Mouse (Mus musculus) cerebellum, postnatal 36 days (tissue): ENCODE results near the gene Adsl.

Experiments used
- DNase-seq, 2 experiments: peaks; one replicate each; pipeline ENCODE4 v3.0.0; 2021 to 2022; ENCODE audit warnings: mixed read lengths in 2 of 2

Adsl gene

GRCm38 (mm10) chr15:80941468-80942040 lies 6.7 kb upstream of the Adsl start:
- no peak for DNase-seq

DNA sequence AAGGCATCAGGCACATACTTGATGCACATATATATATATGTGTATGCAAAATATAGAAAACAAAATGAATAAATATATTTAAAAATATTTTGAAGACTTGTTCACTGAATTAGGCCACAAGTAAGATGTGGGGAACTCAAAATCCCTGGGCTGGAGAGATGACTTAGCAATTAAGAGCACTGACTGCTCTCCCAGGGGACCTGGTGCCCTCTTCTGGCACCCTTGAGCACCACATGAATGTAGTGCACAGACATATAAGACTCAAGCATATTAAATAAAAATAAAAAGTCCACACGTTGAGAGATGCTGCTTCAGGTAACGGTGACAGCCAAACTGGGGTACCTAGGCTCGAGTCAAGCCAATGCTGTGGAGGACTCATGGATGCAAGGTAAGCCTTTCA lies 2.4 kb upstream of the Adsl start:
- DNase-seq, result no peak

DNA sequence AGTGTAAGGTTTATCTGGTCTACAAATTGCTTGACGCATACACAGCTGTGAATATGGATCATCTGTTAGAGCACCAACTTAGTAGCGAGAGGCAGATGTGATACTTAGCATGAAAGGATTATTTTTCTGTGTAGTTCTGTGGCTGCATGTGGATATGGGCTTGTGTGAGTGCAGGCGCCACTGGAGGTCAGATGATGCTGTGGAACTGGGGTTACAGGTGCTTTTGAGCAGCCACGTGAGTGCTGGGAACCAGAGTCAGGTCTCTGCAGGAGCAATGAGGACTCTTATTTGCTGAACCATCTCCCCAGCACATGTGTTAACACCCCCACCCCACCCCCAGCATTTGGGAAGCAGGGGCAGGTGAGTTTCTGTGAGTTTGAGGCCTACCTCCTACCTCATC lies 1.1 kb downstream of the Adsl start:
- no peak for DNase-seq

DNA sequence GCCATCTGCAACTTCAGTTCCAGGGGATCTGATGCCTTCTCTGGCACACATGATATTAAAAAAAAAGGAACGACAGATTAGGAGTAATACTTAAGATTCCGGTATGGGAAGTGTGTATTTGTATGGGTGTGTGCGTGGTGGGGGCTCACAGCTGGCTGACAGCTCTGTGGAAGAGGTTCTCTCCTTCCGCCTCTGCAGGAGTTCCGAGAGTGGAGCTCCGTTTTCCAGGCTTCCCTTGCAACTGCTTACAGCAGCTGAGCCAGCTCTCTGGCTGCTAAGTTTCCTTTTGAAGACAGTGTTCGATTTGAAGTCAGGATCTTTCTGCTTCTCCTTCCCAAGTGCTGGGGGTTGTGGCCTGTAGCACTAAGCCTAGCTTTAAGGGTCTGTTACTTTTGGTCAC lies 1.8 kb downstream of the Adsl start:
- DNase-seq, result no peak

- DNase-seq, result no peak
These were observed 5.7 kb downstream of the Adsl start for GRCm38 (mm10) chr15:80953971-80954370.

- DNase-seq, result no peak
These were observed 6.6 kb downstream of the Adsl start for GRCm38 (mm10) chr15:80954861-80955260.

DNA sequence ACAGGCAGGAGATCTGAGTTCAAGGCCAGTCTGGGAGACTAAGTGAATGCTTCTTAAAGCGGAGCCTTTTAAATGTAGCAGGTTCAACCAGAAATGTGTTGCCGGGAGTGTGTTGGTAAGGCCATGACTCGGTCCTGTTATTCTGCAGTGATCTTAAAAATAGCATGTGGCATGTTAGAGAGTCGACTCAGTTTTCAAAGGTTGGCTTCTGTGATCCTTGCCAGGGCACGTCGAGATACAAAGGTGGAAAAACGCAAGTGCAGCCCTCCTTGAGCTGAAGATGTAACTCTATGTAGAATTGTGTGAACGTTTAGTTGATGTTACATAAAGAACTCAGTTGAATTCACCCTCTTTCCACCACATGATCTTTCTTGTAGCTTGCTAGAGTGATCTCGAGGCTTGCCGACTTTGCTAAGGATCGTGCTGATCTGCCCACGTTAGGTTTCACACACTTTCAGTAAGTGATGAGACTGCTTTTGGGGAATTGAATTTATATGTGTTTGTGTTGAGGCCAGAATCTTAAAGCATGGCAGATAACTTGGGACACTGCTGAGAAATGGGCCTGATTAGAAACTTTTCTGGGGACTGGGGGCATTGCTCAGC lies 7.6 kb downstream of the Adsl start:
- DNase-seq, result no peak

DNA sequence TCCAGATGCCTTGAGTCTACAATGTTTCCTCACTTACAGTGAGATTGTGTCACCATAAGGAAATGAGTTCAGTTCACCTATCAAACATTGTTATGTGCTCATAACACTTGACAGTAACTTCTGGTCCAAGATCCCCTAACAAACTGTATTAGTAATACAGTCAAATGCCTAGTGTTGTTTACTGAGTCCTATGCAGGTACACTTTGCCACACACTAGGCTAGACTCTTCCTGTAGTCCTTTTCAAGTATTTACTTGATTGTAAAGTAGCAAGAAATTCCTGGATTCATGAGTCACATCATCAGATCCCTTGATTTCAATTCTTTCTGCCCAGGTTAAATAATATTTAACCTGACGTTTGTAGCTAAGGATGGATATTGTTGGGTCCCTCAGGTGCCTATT lies 21.1 kb downstream of the Adsl start:
- no peak for DNase-seq

GRCm38 (mm10) chr15:80974311-80974710 lies 26.0 kb downstream of the Adsl start:
- DNase-seq, result no peak

DNA sequence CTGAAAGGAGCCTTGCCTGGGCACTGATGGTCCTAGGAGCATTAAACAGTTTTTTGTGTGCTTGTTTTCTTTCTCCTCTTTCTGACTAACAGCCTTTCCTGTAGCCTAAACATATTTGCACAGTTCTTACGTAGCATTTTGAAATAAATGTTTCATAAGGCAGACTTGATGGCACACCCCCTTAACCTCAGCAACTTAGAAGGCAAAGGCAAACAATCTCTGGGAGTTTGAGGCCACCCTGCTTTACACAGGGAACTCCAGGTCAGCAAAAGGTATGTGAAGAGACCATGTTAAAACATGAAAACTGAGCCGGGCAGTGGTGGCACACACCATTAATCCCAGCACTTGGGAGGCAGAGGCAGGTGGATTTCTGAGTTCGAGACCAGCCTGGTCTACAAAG lies 27.4 kb downstream of the Adsl start:
- DNase-seq, result no peak

DNA sequence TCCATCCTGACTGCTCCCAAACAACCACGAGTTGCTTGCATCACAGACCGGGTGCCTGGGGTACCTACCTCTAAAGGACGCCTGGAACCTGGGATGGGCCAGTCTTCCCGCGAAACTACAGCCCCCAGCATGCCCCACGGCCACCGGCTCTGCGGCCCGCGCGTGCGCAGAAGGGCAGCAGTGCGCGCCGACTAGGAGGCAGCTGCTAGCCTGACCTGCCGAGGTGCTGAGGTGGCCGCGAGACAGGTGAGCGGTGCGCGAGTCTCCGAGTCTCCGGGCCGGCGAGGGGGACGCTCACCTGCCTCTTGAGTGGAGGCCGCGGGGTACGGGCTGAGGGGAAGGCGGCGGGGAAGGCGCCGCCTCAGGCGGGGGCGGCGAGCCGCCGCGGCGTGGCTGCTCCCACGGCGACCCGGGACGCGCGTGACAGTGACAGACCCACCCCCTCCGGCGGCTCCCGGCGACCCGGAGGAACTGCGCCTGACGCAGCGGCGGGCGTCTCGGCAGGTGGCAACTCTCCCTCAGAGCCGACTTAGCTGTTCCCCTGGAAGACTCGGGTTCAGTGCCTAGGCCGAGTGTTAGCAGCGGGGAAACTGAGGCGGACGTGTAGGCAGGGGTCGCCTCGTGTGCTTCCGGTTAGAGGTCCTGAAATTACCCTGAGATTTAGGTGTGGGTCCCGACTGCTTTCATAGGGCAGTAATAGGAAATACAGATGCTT lies 29.5 kb downstream of the Adsl start, which contains the start of gene Sgsm3:
Gene Sgsm3 (plus strand): TSS at position 146 of the 715 bp plus-strand sequence.
- peak; percentile 88 to 92 for DNase-seq

- DNase-seq, result no peak
These were observed 31.3 kb downstream of the Adsl start for GRCm38 (mm10) chr15:80979611-80980010.

DNA sequence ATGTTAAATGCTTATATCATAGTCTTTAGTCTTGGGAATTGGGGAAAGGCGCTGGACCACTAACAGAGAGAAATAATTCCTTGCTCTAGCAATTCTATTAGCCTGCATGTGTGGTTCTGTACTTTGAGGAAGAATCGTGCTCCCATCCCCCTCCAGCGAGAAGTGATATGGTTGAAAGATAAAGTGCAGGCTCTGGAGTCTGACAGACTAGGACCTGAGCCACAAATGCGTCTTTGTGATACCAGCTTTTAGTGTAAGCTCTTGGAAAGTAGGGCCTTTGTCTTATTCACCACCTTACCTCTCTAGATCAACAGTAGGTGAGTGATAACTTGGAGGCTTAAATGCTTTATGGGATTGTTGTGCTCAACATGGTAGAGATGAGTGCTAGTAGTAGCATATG lies 32.9 kb downstream of the Adsl start:
- DNase-seq, result no peak

DNA sequence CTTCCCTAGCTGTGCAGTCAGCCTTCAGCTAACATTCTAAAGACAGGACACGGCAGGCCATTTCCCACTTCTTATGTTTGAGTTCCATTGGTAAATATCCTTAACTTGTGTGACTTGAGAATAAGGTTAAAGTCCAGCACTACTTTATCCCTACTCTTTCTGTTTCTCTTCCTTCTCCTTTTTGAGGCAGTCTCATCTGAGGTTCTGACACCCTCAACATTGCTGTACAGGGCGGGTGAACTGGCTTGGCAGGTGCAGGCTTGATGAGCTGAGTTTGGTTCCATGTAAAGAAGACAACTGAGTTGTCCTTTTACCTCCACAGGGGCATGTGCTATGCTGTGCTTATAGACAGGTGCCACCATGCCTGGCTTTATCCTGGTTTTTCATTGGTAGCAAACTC lies 35.0 kb downstream of the Adsl start:
- no peak for DNase-seq

DNA sequence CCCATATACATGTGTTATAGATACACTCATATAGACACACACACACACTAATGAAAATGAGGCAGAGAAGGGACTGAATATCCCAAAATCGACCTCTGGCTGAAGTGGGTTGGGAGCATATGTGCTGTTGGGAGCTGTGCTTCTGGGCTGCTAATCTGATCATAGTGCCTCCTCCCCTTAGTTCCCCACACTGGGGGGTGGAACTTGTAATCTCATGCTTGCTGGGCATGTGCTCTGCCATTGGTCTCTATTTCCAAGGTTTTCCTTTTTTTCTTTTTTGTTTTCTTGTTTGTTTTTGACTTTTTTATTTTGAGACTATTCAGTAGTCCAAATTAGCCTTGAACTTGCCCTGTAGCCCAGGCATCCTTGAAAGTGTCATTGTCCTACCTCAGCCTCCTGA lies 40.0 kb downstream of the Adsl start:
- no peak for DNase-seq

DNA sequence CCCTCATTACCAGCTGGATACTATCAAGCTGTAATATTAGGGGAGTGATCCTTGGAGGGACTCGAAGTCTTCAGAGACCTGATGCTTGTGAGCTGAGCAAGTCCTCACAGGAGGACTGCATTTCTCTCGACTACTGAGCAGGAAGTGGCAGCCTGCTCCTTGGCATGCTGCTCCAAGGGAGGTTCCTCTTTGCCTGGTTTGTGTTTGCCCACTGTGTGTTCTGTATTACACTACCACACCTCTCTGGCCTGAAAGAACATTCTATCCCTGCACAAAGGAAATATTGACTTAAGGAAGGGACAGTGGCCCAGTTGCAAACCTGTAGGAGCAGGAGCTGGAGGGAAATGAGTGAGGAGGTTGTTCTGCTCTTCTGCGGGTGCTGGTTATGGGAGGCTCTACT lies 41.4 kb downstream of the Adsl start:
- no peak for DNase-seq

DNA sequence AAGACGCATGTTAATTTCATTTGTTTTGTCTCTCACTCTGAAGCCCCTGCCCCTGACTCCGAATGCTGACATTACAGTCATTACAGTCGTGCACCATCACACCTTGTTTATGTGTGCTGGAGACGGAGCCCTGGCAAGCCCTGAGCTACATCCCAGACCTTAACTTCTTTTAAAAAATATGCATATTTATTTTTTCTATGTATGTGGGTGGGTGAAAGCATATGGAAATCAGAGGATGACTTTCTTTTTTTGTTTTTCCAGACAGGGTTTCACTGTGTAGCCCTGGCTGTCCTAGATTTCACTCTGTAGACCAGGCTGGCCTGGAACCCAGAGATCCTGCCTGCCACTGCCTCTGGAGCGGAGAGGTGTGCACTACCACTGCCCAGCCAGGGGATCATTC lies 46.7 kb downstream of the Adsl start:
- no peak for DNase-seq

- no peak for DNase-seq
These were observed 48.0 kb downstream of the Adsl start for GRCm38 (mm10) chr15:80996090-80996835.

- no peak for DNase-seq
These were observed 48.8 kb downstream of the Adsl start for GRCm38 (mm10) chr15:80997077-80997476.

- DNase-seq, result no peak
These were observed 52.3 kb downstream of the Adsl start for GRCm38 (mm10) chr15:81000419-81001138.

DNA sequence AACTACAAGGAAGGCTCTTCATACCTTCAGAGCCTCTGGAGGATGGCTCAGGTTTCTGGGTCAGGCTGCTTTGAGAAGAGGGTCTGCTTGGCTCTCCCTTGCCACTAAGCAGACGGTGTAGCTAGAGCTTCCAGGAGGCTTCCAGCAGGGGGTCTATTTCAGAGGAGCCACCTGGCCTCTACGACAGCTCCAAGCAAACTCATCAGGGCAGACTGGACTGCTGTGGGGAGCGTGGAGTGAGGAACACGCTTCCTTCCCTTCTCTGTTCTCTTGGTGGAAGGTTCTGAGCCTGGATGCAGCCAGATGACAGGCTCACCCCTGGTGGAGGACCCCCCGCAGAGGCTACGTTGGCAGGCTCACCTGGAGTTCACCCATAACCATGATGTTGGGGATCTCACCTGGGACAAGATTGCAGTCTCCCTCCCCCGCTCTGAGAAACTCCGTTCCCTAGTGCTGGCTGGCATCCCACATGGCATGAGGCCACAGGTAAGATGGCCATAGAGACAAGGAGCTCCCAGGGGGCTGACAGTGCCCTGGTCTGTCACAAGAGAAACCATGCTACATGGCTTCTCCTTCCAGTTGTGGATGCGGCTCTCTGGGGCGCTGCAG lies 57.9 kb downstream of the Adsl start:
- peak; percentile 56 to 58 for DNase-seq

GRCm38 (mm10) chr15:81007339-81007738 lies 59.0 kb downstream of the Adsl start:
- DNase-seq, result no peak

DNA sequence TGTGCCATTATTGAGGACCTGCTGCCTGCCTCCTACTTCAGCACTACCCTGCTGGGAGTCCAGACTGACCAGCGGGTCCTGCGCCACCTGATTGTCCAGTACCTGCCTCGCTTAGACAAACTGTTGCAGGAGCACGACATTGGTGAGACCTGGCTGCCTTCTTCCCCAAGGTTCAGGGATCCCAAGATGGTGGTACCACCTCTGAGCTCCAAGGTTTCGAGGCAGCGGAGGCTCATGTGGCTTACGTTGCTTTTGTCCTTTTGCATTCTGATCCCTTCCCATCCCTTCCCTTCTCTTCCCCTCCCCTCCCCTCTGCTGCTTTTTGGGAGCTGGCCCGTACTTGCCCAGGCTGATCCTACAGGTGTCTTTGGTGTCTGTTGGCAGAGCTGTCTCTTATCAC lies 59.6 kb downstream of the Adsl start:
- DNase-seq, result no peak
